Mouse (Mus musculus): Measurements from ENCODE around the gene Sec24a.

Gene Sec24a

GRCm38 (mm10) chr11:51649889-51650199 is 113.6 kb downstream of the Sec24a start:
- 14% methylated on average over 7 of the region's 7 CpGs for WGBS

- 52% methylated on average over 11 of the region's 11 CpGs for WGBS
Measured at GRCm38 (mm10) chr11:51649111-51649888, 114.1 kb downstream of the Sec24a start.

- WGBS = 47% methylated on average over 3 of the region's 3 CpGs
Measured at GRCm38 (mm10) chr11:51648566-51648965, 114.9 kb downstream of the Sec24a start.

- WGBS = 59% methylated on average over 15 of the region's 15 CpGs
Measured at GRCm38 (mm10) chr11:51646751-51647667, 116.4 kb downstream of the Sec24a start.

GRCm38 (mm10) chr11:51646245-51646644 is 117.2 kb downstream of the Sec24a start:
- 82% methylated on average over 7 of the region's 7 CpGs for WGBS

- 68% methylated on average over 13 of the region's 13 CpGs for WGBS
Measured at GRCm38 (mm10) chr11:51645293-51645692, 118.1 kb downstream of the Sec24a start.

- WGBS = 88% methylated on average over 16 of the region's 16 CpGs
Measured at GRCm38 (mm10) chr11:51644217-51644616, 119.2 kb downstream of the Sec24a start.

- 38% methylated on average over 15 of the region's 15 CpGs for WGBS
Measured at GRCm38 (mm10) chr11:51643761-51644160, 119.7 kb downstream of the Sec24a start.

- 76% methylated on average over 9 of the region's 9 CpGs for WGBS
Measured at GRCm38 (mm10) chr11:51643202-51643601, 120.2 kb downstream of the Sec24a start.

Measured in cerebral cortex, adult 2 months (tissue).